Mouse (Mus musculus) embryonic facial prominence, embryonic 14.5 days (tissue): ENCODE data around the gene Rbm3. TPM values are rescaled to one million over a fixed set of nuclear protein-coding genes. Genes with fewer than 3 reads are reported as not detected.
"Not testable (repeated sequence)": the region's sequence is repeated elsewhere in the genome, so short reads cannot be mapped to it uniquely, and the experiment has no call there.

ENCODE experiments used
- ATAC-seq: fragments of 200-750 bp; cut with Nextera tagmentation; 2 replicates; pipeline ENCODE4 v1.8.0; 2017; ENCODE audit warnings: low read depth, moderate number of reproducible peaks, moderate TSS enrichment
- DNase-seq: peaks from one replicate; pipeline ENCODE4 v3.0.0-alpha.2; 2015; ENCODE audit warnings: low spot score
- H3K27ac ChIP-seq: fragments of 300-500 bp; sonication (generic); replicated peaks from 2 replicates; pipeline ENCODE4 v1.5.1; 2014; ENCODE audit warnings: low read depth, mild to moderate bottlenecking, low read length, moderate library complexity
- H3K27me3 ChIP-seq: fragments of 300-500 bp; sonication (generic); replicated peaks from 2 replicates; pipeline ENCODE4 v1.6.1; 2014; ENCODE audit warnings: low read length; ENCODE audit not compliant: control insufficient read depth, insufficient read depth
- H3K36me3 ChIP-seq: fragments of 300-500 bp; sonication (generic); 2 replicates; pipeline ENCODE4 v1.6.1; 2014; ENCODE audit warnings: low read length, mixed read lengths; ENCODE audit not compliant: control insufficient read depth, insufficient read depth
- H3K4me1 ChIP-seq: fragments of 300-500 bp; sonication (generic); 2 replicates; pipeline ENCODE4 v1.6.1; 2014; ENCODE audit warnings: antibody characterized with exemption, low read length; ENCODE audit not compliant: control insufficient read depth, insufficient read depth
- H3K4me2 ChIP-seq: fragments of 300-500 bp; sonication (generic); 2 replicates; pipeline ENCODE4 v1.6.1; 2014; ENCODE audit warnings: low read depth, mild to moderate bottlenecking, low read length, moderate library complexity, mixed read lengths
- H3K4me3 ChIP-seq: fragments of 300-500 bp; sonication (generic); 2 replicates; pipeline ENCODE4 v1.5.1; 2014; ENCODE audit warnings: low read depth, mild to moderate bottlenecking, low read length
- H3K9ac ChIP-seq: fragments of 300-500 bp; sonication (generic); 2 replicates; pipeline ENCODE4 v1.6.1; 2014; ENCODE audit warnings: low read depth, mild to moderate bottlenecking, low read length, moderate library complexity, mixed read lengths
- H3K9me3 ChIP-seq: fragments of 300-500 bp; sonication (generic); 2 replicates; pipeline ENCODE4 v1.6.1; 2016; ENCODE audit warnings: low read length; ENCODE audit not compliant: control insufficient read depth
- WGBS: fragments of 180-500 bp; shearing (Covaris S2); extraction: QIAGEN DNeasy Blood & Tissue Kit; methylation state at CpG from one replicate; pipeline ENCODE4 v1.1.7; 2014; 5-methylcytosine and 5-hydroxymethylcytosine counted together
- polyA plus RNA-seq: library from polyadenylated mRNA; unstranded; fragments of >200 nt; fragmentation: Nextera tagmentation; extraction: Ambion mirVana; gene quantifications from 2 replicates; pipeline ENCODE4 v1.2.1, GENCODE M21; 2014

Rbm3 gene
- polyA plus RNA-seq, 1 experiment from 2014 or later = 420 TPM

DNA sequence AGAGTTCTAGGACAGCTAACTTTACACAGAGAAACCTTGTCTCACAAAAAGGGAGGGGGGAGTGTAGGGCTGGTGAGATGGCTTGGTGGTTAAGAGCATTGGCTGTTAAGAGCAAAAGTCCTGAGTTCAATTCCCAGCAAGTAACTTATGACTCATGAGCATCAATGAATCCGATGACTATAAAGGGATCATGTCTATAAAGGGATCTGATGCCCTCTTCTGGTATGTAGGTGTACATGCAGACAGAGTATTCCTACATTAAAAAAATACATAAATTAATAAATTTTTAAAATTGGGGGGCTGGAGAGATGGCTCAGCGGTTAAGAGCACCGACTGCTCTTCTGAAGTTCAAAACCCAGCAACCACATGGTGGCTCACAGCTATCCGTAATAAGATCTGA, 30.4 kb downstream of the Rbm3 start:
- no peak for ATAC-seq
- H3K4me1 ChIP-seq = no peaks in the 10 kb centered on the region
- WGBS = 75% methylated on average over 4 of the region's 4 CpGs

DNA sequence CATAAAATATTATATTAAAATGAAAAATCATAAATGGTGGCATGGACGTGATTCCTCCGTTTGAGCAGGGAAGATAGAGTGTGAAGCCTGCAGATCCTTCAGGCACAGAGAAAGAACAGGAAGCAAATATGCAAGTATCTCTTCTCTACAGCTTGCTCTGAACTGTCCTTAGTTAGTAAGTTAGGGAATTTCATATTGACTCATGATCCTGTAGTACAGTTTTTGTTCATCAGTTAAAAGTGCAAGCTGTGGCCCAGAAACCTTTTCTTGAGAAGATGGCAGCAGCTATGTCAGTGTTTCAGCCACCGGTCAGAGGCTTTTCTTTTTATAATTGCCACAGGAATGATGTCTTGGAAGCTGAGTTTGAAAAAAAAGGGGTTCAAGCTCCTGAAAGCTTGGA, 40.7 kb downstream of the Rbm3 start:
- no peak overlapping the region for H3K27ac ChIP-seq
- no peak for ATAC-seq
- 91% methylated on average over 3 of the region's 3 CpGs for WGBS
- no peaks in the 10 kb centered on the region for H3K9me3 ChIP-seq
- no peak for DNase-seq
- H3K36me3 ChIP-seq = no peaks in the 10 kb centered on the region
- no peak overlapping the region for H3K4me3 ChIP-seq
- no peaks in the 10 kb centered on the region for H3K4me1 ChIP-seq
- no peak overlapping the region for H3K4me2 ChIP-seq
- no peaks in the 10 kb centered on the region for H3K27me3 ChIP-seq
- H3K9ac ChIP-seq = no peak overlapping the region

More for the DNA sequence above, 30.4 kb downstream of the Rbm3 start:
- no peak overlapping the region for H3K9ac ChIP-seq
- no peaks in the 10 kb centered on the region for H3K27me3 ChIP-seq
- H3K27ac ChIP-seq = no peak overlapping the region
- no peak overlapping the region for H3K4me2 ChIP-seq
- H3K9me3 ChIP-seq = no peaks in the 10 kb centered on the region
- H3K36me3 ChIP-seq = no peaks in the 10 kb centered on the region
- no peak for DNase-seq
- no peak overlapping the region for H3K4me3 ChIP-seq

DNA sequence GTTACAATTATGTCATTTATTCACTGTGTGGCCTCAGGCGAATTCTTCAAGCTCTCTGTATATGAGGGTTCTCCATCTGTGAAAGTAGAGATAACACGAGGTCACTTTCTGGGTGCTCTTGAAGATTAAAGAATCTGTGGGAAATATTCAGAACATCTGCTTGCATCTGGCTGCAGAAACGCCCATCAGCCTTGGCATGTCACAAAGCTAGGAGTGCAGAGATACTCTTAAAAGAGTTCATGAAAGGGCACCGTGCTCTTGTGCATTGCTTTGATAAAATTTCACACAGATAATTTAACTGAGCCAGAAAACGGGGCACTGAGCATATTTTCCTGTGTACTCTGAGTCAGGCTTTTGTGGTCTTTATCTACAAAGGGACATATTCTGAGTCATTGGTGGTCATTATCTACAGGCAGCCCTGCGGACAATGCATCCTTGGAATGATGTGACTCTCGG, 43.4 kb downstream of the Rbm3 start:
- ATAC-seq = no peak
- Histone ChIP-seq H3K27ac (no peak overlapping the region), H3K4me3 (no peak overlapping the region), H3K4me1 (no peaks in the 10 kb centered on the region), H3K4me2 (no peak overlapping the region), H3K9ac (no peak overlapping the region), H3K27me3 (no peaks in the 10 kb centered on the region), H3K36me3 (no peaks in the 10 kb centered on the region), H3K9me3 (no peaks in the 10 kb centered on the region)
- WGBS = 60% methylated on average over 7 of the region's 7 CpGs
- DNase-seq = no peak

DNA sequence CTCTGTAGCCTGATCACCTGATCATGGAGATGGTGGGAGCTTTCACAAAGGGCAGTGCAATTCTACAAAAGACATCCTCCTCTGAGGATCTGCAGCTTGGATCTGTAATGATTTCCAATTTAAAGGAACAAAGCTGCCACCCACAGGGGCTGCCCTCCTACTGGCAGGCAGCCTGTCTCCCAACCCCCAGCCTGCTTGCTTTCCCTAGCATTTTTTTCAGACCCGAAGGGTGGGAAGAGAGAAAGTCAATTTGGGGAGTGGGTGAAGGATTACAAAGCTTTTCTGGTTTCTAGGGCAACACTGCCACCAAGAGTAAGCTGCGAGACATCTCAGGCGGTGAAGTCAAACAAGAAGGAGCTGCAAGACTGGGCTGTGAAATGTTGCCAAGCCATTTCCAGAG, 44.7 kb downstream of the Rbm3 start:
- ATAC-seq (peak; percentile 28; the same call in 1 of the 2 replicates), DNase-seq (peak; percentile 79)
- 0 out of 2 replicates have a peak overlapping the region, but pooled peaks have one; percentile 28 for H3K27ac ChIP-seq
- H3K9me3 ChIP-seq = no peaks in the 10 kb centered on the region
- no peaks in the 10 kb centered on the region for H3K4me1 ChIP-seq
- no peak overlapping the region for H3K4me2 ChIP-seq
- no peaks in the 10 kb centered on the region for H3K27me3 ChIP-seq
- H3K36me3 ChIP-seq = no peaks in the 10 kb centered on the region
- no peak overlapping the region for H3K4me3 ChIP-seq
- peak overlapping the region; percentile 14; the same call in 1 of the 2 replicates for H3K9ac ChIP-seq
- WGBS = 30% methylated on average over 3 of the region's 3 CpGs

DNA sequence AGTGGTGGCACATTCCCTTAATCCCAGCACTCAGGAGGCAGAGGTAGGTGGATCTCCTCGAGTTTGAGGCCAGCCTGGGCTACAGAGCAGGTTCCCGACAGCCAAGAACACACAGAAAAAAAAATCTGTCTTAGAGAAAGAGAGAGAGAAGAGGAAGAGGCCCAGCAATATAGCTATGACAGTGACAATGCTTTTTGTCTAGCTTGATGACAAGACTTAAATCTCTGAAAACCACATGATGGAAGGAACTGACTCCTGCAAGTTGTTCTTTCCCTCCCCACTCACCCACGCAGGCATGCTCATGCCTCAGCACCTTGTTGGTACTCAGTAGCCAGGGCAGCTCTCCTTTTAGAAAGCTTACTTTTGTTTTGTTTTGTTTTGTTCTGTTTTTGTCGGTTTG, 46.2 kb downstream of the Rbm3 start:
- no peak overlapping the region for H3K27ac ChIP-seq
- no peaks in the 10 kb centered on the region for H3K9me3 ChIP-seq
- no peak overlapping the region for H3K4me2 ChIP-seq
- no peak overlapping the region for H3K9ac ChIP-seq
- WGBS = 61% methylated on average over 4 of the region's 4 CpGs
- no peak overlapping the region for H3K4me3 ChIP-seq
- no peak for DNase-seq
- no peaks in the 10 kb centered on the region for H3K36me3 ChIP-seq
- H3K4me1 ChIP-seq = no peaks in the 10 kb centered on the region
- H3K27me3 ChIP-seq = no peaks in the 10 kb centered on the region
- no peak for ATAC-seq

DNA sequence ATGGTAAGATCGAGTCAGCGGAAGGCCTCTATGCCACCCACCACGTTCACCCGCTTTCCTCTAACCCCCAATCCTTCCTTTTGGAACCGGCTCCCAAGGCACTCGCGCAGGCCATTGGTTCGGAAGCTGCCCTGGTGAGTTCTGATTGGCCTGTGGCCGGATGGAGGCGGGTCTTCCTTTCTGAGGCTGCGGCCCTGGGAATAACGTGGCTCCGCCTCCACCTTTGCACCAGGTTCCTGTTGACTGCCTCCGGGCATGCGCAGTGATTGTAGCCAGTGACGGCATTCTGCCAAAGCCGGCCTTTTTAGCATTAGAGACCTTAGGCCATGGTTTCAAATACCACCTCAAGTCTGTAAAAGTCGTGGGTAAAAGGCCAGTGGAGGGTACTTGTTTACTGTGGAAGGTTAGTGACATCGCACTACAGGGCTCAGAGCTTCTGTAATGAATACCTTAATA, 48.9 kb downstream of the Rbm3 start:
- WGBS = 36% methylated on average over 14 of the region's 19 CpGs
- H3K4me3 ChIP-seq = peak overlapping the region; percentile 31
- H3K9ac ChIP-seq = peak overlapping the region; percentile 42
- ATAC-seq (peak; percentile 96), DNase-seq (peak; percentile 97)
- no peaks in the 10 kb centered on the region for H3K4me1 ChIP-seq
- peak overlapping the region; percentile 51 for H3K4me2 ChIP-seq
- H3K27me3 ChIP-seq = no peaks in the 10 kb centered on the region
- no peaks in the 10 kb centered on the region for H3K9me3 ChIP-seq
- H3K36me3 ChIP-seq = no peaks in the 10 kb centered on the region
- peak overlapping the region; percentile 55 for H3K27ac ChIP-seq

DNA sequence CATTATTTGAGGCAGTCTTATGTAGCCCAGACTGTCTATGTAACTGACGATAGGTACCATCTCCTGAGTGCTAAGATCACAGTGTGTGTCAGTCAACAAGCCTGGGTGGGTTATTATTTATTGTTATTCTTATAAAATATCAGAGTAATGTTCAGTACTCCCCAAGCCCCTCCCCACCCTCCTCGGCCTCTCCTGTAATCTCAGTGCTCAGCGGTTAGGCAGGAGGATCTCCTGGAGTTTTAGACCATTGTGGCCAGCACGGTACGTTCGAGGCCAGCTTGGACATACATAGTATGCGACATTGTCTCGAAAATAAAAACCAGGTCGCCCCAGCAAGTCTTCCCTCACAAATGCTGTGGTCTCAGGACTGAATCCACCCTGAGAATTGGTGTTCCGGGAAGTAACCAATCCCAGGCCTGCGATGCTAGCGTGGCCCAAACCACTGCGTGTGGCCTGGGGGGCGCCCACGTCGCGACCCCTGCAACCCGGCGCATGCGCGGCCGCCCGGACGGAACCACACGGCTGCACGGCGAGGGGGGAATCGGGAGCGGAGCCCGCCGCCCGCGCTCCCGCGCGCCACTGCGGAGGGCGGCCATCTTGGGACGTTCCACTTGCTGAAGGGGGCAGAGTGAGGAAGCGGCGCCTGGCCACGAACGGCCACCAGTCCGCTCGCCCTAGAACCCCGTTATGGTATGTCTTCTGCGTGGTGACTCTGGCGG, 49.5 kb downstream of the Rbm3 start:
- H3K36me3 ChIP-seq, H3K27ac ChIP-seq, H3K27me3 ChIP-seq, H3K9me3 ChIP-seq, H3K4me1 ChIP-seq, DNase-seq: not testable (repeated sequence)
- ATAC-seq = peak; percentile 92
- H3K9ac ChIP-seq = peak overlapping the region; percentile 34; the same call in 1 of the 2 replicates
- 35% methylated on average over 9 of the region's 48 CpGs for WGBS
- H3K4me3 ChIP-seq = peak overlapping the region; percentile 31
- H3K4me2 ChIP-seq = peak overlapping the region; percentile 51

DNA sequence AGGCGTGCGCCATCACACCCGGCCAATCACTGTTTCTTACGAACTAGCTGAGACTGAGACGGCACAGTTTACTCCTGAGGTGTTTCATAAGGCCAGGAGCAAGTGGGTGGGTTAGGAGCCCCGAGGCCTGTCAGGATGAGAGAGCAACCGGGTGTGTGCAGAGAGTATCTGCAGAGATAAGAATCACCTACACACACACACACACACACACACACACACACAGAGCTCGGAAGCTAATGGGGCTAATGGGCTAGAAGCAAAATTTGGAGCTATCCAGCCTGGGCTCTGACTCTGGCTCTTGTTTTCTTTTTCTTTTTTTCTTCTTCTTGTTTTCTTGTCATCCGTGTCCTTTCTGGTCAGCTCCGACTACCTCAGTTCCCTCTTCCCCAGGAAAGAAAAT, 50.1 kb downstream of the Rbm3 start:
- H3K4me1 ChIP-seq = no peaks in the 10 kb centered on the region
- H3K27me3 ChIP-seq = no peaks in the 10 kb centered on the region
- no peak overlapping the region for H3K27ac ChIP-seq
- WGBS = 86% methylated on average over 10 of the region's 10 CpGs
- no peaks in the 10 kb centered on the region for H3K9me3 ChIP-seq
- H3K9ac ChIP-seq = peak overlapping the region; percentile 34; the same call in 1 of the 2 replicates
- DNase-seq (no peak), ATAC-seq (no peak)
- H3K36me3 ChIP-seq = no peaks in the 10 kb centered on the region
- H3K4me2 ChIP-seq = peak overlapping the region; percentile 51
- peak overlapping the region; percentile 30 for H3K4me3 ChIP-seq

DNA sequence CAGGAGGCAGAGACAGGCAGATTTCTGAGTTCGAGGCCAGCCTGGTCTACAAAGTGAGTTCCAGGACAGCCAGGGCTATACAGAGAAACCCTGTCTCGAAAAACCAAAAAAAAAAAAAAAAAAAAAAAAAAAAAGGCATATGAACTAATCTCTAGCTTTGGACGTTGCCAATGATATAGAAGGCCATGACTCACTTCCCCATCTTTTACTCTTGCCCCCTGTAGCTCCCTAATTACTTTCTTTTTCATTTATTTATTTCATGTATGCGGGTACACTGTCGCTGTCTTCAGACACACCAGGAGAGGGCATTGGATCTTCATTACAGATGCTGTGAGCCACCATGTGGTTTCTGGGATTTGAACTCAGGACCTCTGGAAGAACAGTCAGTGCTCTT, 54.7 kb downstream of the Rbm3 start:
- not testable (repeated sequence) for H3K4me2 ChIP-seq, H3K4me3 ChIP-seq, H3K9ac ChIP-seq, H3K27me3 ChIP-seq, ATAC-seq, DNase-seq, H3K27ac ChIP-seq, H3K4me1 ChIP-seq, H3K36me3 ChIP-seq, H3K9me3 ChIP-seq
- WGBS = 79% methylated on average over 4 of the region's 5 CpGs
